Mouse (Mus musculus): ENCODE data around the gene Dpf1. TPM values are rescaled to one million over a fixed set of nuclear protein-coding genes. Genes with fewer than 3 reads are reported as not detected.

The Dpf1 gene
- polyA plus RNA-seq, 1 experiment from 2014 or later: 1.9 TPM

- Histone ChIP-seq H3K4me3 (ENCODE audit: low read depth, low read length) (no peak overlapping the region), H3K27ac (replicated peaks) (no peak overlapping the region), H3K4me1 (replicated peaks; ENCODE audit: control insufficient read depth, insufficient read depth) (no peaks in the 10 kb centered on the region), H3K36me3 (ENCODE audit: control insufficient read depth, insufficient read depth, low read length) (peaks cover 11% of the 10 kb centered on the region; the same call in 1 of the 2 replicates), H3K4me2 (replicated peaks; ENCODE audit: low read depth) (no peak overlapping the region), H3K9ac (ENCODE audit: low read length) (no peak overlapping the region), H3K27me3 (ENCODE audit: control insufficient read depth, insufficient read depth, low read length) (no peaks in the 10 kb centered on the region), H3K9me3 (ENCODE audit: control insufficient read depth, low read length) (no peaks in the 10 kb centered on the region)
- ATAC-seq (ENCODE audit: low FRiP score, low TSS enrichment): no peak
- no peak for DNase-seq (ENCODE audit: low spot score)
- TF ChIP-seq CTCF (IDR thresholded peaks at IDR 0.05; ENCODE audit: low read depth) (no peak), EP300 (optimal IDR thresholded peaks at IDR 0.05) (no peak)
- WGBS: 78% methylated on average over 6 of the region's 6 CpGs
Measured at GRCm38 (mm10) chr7:29335841-29336671, 32.3 kb downstream of the Dpf1 start.

GRCm38 (mm10) chr7:29336795-29337319 is 33.1 kb downstream of the Dpf1 start:
- Histone ChIP-seq H3K27ac (replicated peaks) (no peak overlapping the region), H3K9ac (ENCODE audit: low read length) (no peak overlapping the region), H3K9me3 (ENCODE audit: control insufficient read depth, low read length) (no peaks in the 10 kb centered on the region), H3K27me3 (ENCODE audit: control insufficient read depth, insufficient read depth, low read length) (no peaks in the 10 kb centered on the region), H3K36me3 (ENCODE audit: control insufficient read depth, insufficient read depth, low read length) (peaks cover 11% of the 10 kb centered on the region), H3K4me2 (replicated peaks; ENCODE audit: low read depth) (no peak overlapping the region), H3K4me3 (ENCODE audit: low read depth, low read length) (no peak overlapping the region), H3K4me1 (replicated peaks; ENCODE audit: control insufficient read depth, insufficient read depth) (no peaks in the 10 kb centered on the region)
- TF ChIP-seq EP300 (optimal IDR thresholded peaks at IDR 0.05) (no peak), CTCF (IDR thresholded peaks at IDR 0.05; ENCODE audit: low read depth) (peak; percentile 46)
- WGBS: 70% methylated on average over 9 of the region's 9 CpGs
- DNase-seq (ENCODE audit: low spot score) (no peak), ATAC-seq (ENCODE audit: low FRiP score, low TSS enrichment) (no peak)

DNA sequence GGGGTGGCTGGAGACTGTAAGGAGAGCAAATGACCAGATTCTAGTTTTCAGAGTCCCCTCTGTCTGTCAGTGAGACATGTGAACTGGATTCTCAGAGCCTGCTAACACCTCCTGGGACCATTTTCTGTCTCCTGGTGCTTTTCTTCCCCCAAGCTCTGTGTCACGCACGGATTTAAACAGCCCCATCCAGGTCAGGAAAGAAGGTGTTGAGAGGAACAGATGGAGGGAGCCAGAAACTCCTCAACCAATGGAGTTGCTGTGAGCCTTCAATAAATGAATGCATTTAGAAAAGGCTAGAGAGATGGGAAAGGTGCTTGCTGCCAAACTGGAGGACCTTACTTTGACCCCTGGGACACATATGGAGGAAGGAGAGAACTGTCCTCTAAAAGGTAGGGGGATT is 34.0 kb downstream of the Dpf1 start:
- Histone ChIP-seq H3K36me3 (ENCODE audit: control insufficient read depth, insufficient read depth, low read length) (peaks cover 11% of the 10 kb centered on the region), H3K9me3 (ENCODE audit: control insufficient read depth, low read length) (no peaks in the 10 kb centered on the region)
- 75% methylated on average over 2 of the region's 2 CpGs for WGBS

GRCm38 (mm10) chr7:29338351-29338919 is 34.7 kb downstream of the Dpf1 start:
- ATAC-seq (ENCODE audit: low FRiP score, low TSS enrichment): no peak
- Histone ChIP-seq H3K4me1 (replicated peaks; ENCODE audit: control insufficient read depth, insufficient read depth) (no peaks in the 10 kb centered on the region), H3K9me3 (ENCODE audit: control insufficient read depth, low read length) (no peaks in the 10 kb centered on the region), H3K27me3 (ENCODE audit: control insufficient read depth, insufficient read depth, low read length) (no peaks in the 10 kb centered on the region), H3K9ac (ENCODE audit: low read length) (no peak overlapping the region), H3K4me2 (replicated peaks; ENCODE audit: low read depth) (no peak overlapping the region), H3K4me3 (ENCODE audit: low read depth, low read length) (no peak overlapping the region), H3K27ac (replicated peaks) (no peak overlapping the region), H3K36me3 (ENCODE audit: control insufficient read depth, insufficient read depth, low read length) (peaks cover 11% of the 10 kb centered on the region)
- DNase-seq (ENCODE audit: low spot score): no peak
- TF ChIP-seq CTCF (IDR thresholded peaks at IDR 0.05; ENCODE audit: low read depth) (no peak), EP300 (optimal IDR thresholded peaks at IDR 0.05) (no peak)
- WGBS: 89% methylated on average over 9 of the region's 9 CpGs

More for the DNA sequence above, 34.0 kb downstream of the Dpf1 start:
- no peak overlapping the region for H3K9ac ChIP-seq (ENCODE audit: low read length)
- H3K4me2 ChIP-seq (replicated peaks; ENCODE audit: low read depth): no peak overlapping the region
- no peak overlapping the region for H3K4me3 ChIP-seq (ENCODE audit: low read depth, low read length)
- DNase-seq (ENCODE audit: low spot score): no peak
- H3K27me3 ChIP-seq (ENCODE audit: control insufficient read depth, insufficient read depth, low read length): no peaks in the 10 kb centered on the region
- no peaks in the 10 kb centered on the region for H3K4me1 ChIP-seq (replicated peaks; ENCODE audit: control insufficient read depth, insufficient read depth)
- TF ChIP-seq EP300 (optimal IDR thresholded peaks at IDR 0.05) (no peak), CTCF (IDR thresholded peaks at IDR 0.05; ENCODE audit: low read depth) (no peak)
- no peak for ATAC-seq (ENCODE audit: low FRiP score, low TSS enrichment)
- no peak overlapping the region for H3K27ac ChIP-seq (replicated peaks)

DNA sequence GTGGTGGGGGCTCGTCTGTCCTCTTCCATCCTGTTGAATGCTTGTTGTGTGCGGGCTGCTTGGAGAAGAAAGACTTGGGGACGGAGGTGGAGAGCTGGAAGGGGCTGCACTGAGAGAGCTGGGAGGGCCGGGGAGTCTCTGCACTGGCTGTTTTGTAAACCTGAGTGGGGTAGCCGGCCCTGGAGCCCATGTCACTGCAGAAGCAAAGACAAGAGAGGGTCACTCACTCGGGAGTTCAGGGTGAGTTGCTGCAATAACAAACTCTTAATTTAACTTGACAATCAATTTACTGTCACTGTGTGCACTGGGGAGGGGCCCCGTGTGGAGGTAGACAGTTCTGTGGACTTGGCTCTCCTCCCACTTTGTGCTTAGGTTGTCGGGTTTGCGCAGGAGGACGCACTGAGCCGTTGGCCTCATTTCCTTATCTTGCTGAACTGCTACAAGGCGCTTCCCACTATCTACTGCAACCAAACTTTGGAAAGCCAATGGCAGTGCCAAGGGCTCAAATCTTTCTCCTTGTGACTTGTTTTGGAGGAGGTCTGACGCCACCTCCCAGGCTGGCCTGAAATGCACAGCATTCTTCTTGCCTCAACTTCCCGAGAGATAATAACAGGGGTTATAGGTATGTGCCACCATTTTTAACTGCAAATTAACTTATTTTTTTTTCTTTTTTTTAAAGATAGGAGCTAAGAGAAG is 35.4 kb downstream of the Dpf1 start:
- H3K4me1 ChIP-seq (replicated peaks; ENCODE audit: control insufficient read depth, insufficient read depth): no peaks in the 10 kb centered on the region
- DNase-seq (ENCODE audit: low spot score) (no peak), ATAC-seq (ENCODE audit: low FRiP score, low TSS enrichment) (no peak)
- TF ChIP-seq EP300 (optimal IDR thresholded peaks at IDR 0.05): no peak
- TF ChIP-seq CTCF (IDR thresholded peaks at IDR 0.05; ENCODE audit: low read depth): no peak
- no peak overlapping the region for H3K4me2 ChIP-seq (replicated peaks; ENCODE audit: low read depth)
- H3K4me3 ChIP-seq (ENCODE audit: low read depth, low read length): no peak overlapping the region
- peaks cover 11% of the 10 kb centered on the region for H3K36me3 ChIP-seq (ENCODE audit: control insufficient read depth, insufficient read depth, low read length)
- H3K27ac ChIP-seq (replicated peaks): no peak overlapping the region
- 58% methylated on average over 14 of the region's 14 CpGs for WGBS
- H3K27me3 ChIP-seq (ENCODE audit: control insufficient read depth, insufficient read depth, low read length): no peaks in the 10 kb centered on the region
- H3K9ac ChIP-seq (ENCODE audit: low read length): no peak overlapping the region
- no peaks in the 10 kb centered on the region for H3K9me3 ChIP-seq (ENCODE audit: control insufficient read depth, low read length)
